Mouse (Mus musculus) midbrain, embryonic 14.5 days (tissue): Measurements from ENCODE around the gene Ptgis. TPM values are rescaled to one million over a fixed set of nuclear protein-coding genes. Genes with fewer than 3 reads are reported as not detected.
A peak's percentile ranks its signal among the peaks of the same experiment; 100 is the strongest.

Source experiments
- ATAC-seq: fragments of 200-750 bp; cut with Nextera tagmentation; 2 replicates; pipeline ENCODE4 v1.8.0; 2017; ENCODE audit warnings: moderate number of reproducible peaks, moderate library complexity; ENCODE audit not compliant: low FRiP score, low TSS enrichment
- DNase-seq: peaks from one replicate; pipeline ENCODE4 v3.0.0-alpha.2; 2015
- H3K27ac ChIP-seq: fragments of 300-500 bp; sonication (generic); replicated peaks from 2 replicates; pipeline ENCODE4 v1.5.1; 2014; ENCODE audit warnings: mild to moderate bottlenecking, low read depth, low read length, moderate library complexity
- H3K27me3 ChIP-seq: fragments of 300-500 bp; sonication (generic); 2 replicates; pipeline ENCODE4 v1.6.1; 2014; ENCODE audit warnings: low read length, control low read depth, mixed read lengths; ENCODE audit not compliant: control insufficient read depth, insufficient read depth
- H3K36me3 ChIP-seq: fragments of 300-500 bp; sonication (generic); 2 replicates; pipeline ENCODE4 v1.6.1; 2014; ENCODE audit warnings: low read length, control low read depth; ENCODE audit not compliant: control insufficient read depth, insufficient read depth
- H3K4me1 ChIP-seq: fragments of 300-500 bp; sonication (generic); 2 replicates; pipeline ENCODE4 v1.6.1; 2014; ENCODE audit warnings: mild to moderate bottlenecking, antibody characterized with exemption, low read length, control low read depth; ENCODE audit not compliant: control insufficient read depth, insufficient read depth
- H3K4me2 ChIP-seq: fragments of 300-500 bp; sonication (generic); 2 replicates; pipeline ENCODE4 v1.6.1; 2014; ENCODE audit warnings: mild to moderate bottlenecking, low read length, moderate library complexity
- H3K4me3 ChIP-seq: fragments of 300-500 bp; sonication (generic); replicated peaks from 2 replicates; pipeline ENCODE4 v1.5.1; 2014; ENCODE audit warnings: low read depth, low read length
- H3K9ac ChIP-seq: fragments of 300-500 bp; sonication (generic); replicated peaks from 2 replicates; pipeline ENCODE4 v1.6.1; 2014; ENCODE audit warnings: mild to moderate bottlenecking, low read length, moderate library complexity
- H3K9me3 ChIP-seq: fragments of 300-500 bp; sonication (generic); 2 replicates; pipeline ENCODE4 v1.6.1; 2016; ENCODE audit warnings: low read length, control low read depth, mixed read lengths; ENCODE audit not compliant: control insufficient read depth
- WGBS: fragments of 180-500 bp; shearing (Covaris S2); extraction: QIAGEN DNeasy Blood & Tissue Kit; methylation state at CpG from one replicate; pipeline ENCODE4 v1.1.7; 2014; 5-methylcytosine and 5-hydroxymethylcytosine counted together
- polyA plus RNA-seq: library from polyadenylated mRNA; unstranded; fragments of >200 nt; fragmentation: Nextera tagmentation; extraction: Ambion mirVana; gene quantifications from 2 replicates; pipeline ENCODE4 v1.2.1, GENCODE M21; 2014

The Ptgis gene
- polyA plus RNA-seq, 1 experiment from 2014 or later, result 5.3 TPM

- peaks cover 7% of the 10 kb centered on the region; the same call in 1 of the 2 replicates for H3K9me3 ChIP-seq
- H3K4me1 ChIP-seq, result no peaks in the 10 kb centered on the region
- DNase-seq (no peak), ATAC-seq (no peak)
- no peak overlapping the region for H3K4me3 ChIP-seq
- H3K36me3 ChIP-seq, result no peaks in the 10 kb centered on the region
- no peak overlapping the region for H3K9ac ChIP-seq
- H3K27me3 ChIP-seq, result no peaks in the 10 kb centered on the region
- WGBS, result 93% methylated on average over 9 of the region's 9 CpGs
- H3K27ac ChIP-seq, result no peak overlapping the region
- no peak overlapping the region for H3K4me2 ChIP-seq
Observed at GRCm38 (mm10) chr2:167163600-167163999, 76.8 kb downstream of the Ptgis start.

- Histone ChIP-seq H3K36me3 (no peaks in the 10 kb centered on the region), H3K9ac (no peak overlapping the region), H3K27me3 (no peaks in the 10 kb centered on the region), H3K4me2 (no peak overlapping the region), H3K4me1 (no peaks in the 10 kb centered on the region), H3K4me3 (no peak overlapping the region), H3K9me3 (peaks cover 7% of the 10 kb centered on the region; the same call in 1 of the 2 replicates), H3K27ac (no peak overlapping the region)
- 90% methylated on average over 10 of the region's 10 CpGs for WGBS
- DNase-seq (no peak), ATAC-seq (no peak)
Observed at GRCm38 (mm10) chr2:167163134-167163533, 77.3 kb downstream of the Ptgis start.

GRCm38 (mm10) chr2:167162516-167163021, 77.8 kb downstream of the Ptgis start:
- DNase-seq, result peak; percentile 49
- Histone ChIP-seq H3K4me3 (no peak overlapping the region), H3K36me3 (no peaks in the 10 kb centered on the region), H3K27ac (no peak overlapping the region), H3K9ac (no peak overlapping the region), H3K27me3 (no peaks in the 10 kb centered on the region), H3K4me1 (no peaks in the 10 kb centered on the region), H3K9me3 (peaks cover 7% of the 10 kb centered on the region; the same call in 1 of the 2 replicates), H3K4me2 (no peak overlapping the region)
- ATAC-seq, result no peak
- 69% methylated on average over 10 of the region's 10 CpGs for WGBS

- ATAC-seq (no peak), DNase-seq (no peak)
- Histone ChIP-seq H3K27me3 (no peaks in the 10 kb centered on the region), H3K9ac (no peak overlapping the region), H3K4me3 (no peak overlapping the region), H3K9me3 (peaks cover 7% of the 10 kb centered on the region; the same call in 1 of the 2 replicates), H3K36me3 (no peaks in the 10 kb centered on the region), H3K27ac (no peak overlapping the region), H3K4me1 (peaks cover 13% of the 10 kb centered on the region; the same call in 1 of the 2 replicates), H3K4me2 (no peak overlapping the region)
- 92% methylated on average over 4 of the region's 4 CpGs for WGBS
Observed at GRCm38 (mm10) chr2:167159721-167160120, 80.7 kb downstream of the Ptgis start.

- Histone ChIP-seq H3K4me1 (peaks cover 13% of the 10 kb centered on the region; the same call in 1 of the 2 replicates), H3K27ac (no peak overlapping the region), H3K9ac (no peak overlapping the region), H3K36me3 (no peaks in the 10 kb centered on the region), H3K27me3 (no peaks in the 10 kb centered on the region), H3K4me3 (no peak overlapping the region), H3K4me2 (no peak overlapping the region), H3K9me3 (peaks cover 7% of the 10 kb centered on the region; the same call in 1 of the 2 replicates)
- DNase-seq (no peak), ATAC-seq (no peak)
- WGBS, result 69% methylated on average over 5 of the region's 5 CpGs
Observed at GRCm38 (mm10) chr2:167158780-167159179, 81.6 kb downstream of the Ptgis start.

- WGBS, result 34% methylated on average over 9 of the region's 9 CpGs
- Histone ChIP-seq H3K27ac (0 out of 2 replicates have a peak overlapping the region, but pooled peaks have one; percentile 57), H3K4me1 (peaks cover 13% of the 10 kb centered on the region; the same call in 1 of the 2 replicates), H3K9ac (no peak overlapping the region), H3K4me3 (no peak overlapping the region), H3K4me2 (no peak overlapping the region), H3K9me3 (peaks cover 3% of the 10 kb centered on the region; the same call in 1 of the 2 replicates), H3K27me3 (no peaks in the 10 kb centered on the region), H3K36me3 (no peaks in the 10 kb centered on the region)
- DNase-seq, result no peak
- ATAC-seq, result no peak
Observed at GRCm38 (mm10) chr2:167156118-167156715, 84.2 kb downstream of the Ptgis start.

GRCm38 (mm10) chr2:167155541-167155973, 84.8 kb downstream of the Ptgis start:
- Histone ChIP-seq H3K27ac (peak overlapping the region; percentile 57; the same call in 1 of the 2 replicates), H3K4me3 (no peak overlapping the region), H3K4me1 (peaks cover 13% of the 10 kb centered on the region; the same call in 1 of the 2 replicates), H3K9me3 (no peaks in the 10 kb centered on the region), H3K27me3 (no peaks in the 10 kb centered on the region), H3K36me3 (no peaks in the 10 kb centered on the region), H3K4me2 (no peak overlapping the region), H3K9ac (peak overlapping the region; percentile 23; the same call in 1 of the 2 replicates)
- 41% methylated on average over 4 of the region's 4 CpGs for WGBS
- ATAC-seq (peak; percentile 31), DNase-seq (peak; percentile 58)

GRCm38 (mm10) chr2:167150880-167151279, 89.5 kb downstream of the Ptgis start:
- Histone ChIP-seq H3K36me3 (no peaks in the 10 kb centered on the region), H3K9me3 (no peaks in the 10 kb centered on the region), H3K27ac (no peak overlapping the region), H3K27me3 (no peaks in the 10 kb centered on the region), H3K4me2 (no peak overlapping the region), H3K4me3 (no peak overlapping the region), H3K9ac (no peak overlapping the region), H3K4me1 (peaks cover 15% of the 10 kb centered on the region)
- DNase-seq (no peak), ATAC-seq (no peak)
- 93% methylated on average over 6 of the region's 6 CpGs for WGBS

- Histone ChIP-seq H3K36me3 (no peaks in the 10 kb centered on the region), H3K27ac (no peak overlapping the region), H3K4me3 (no peak overlapping the region), H3K27me3 (no peaks in the 10 kb centered on the region), H3K9ac (no peak overlapping the region), H3K4me2 (no peak overlapping the region), H3K9me3 (no peaks in the 10 kb centered on the region), H3K4me1 (peaks cover 12% of the 10 kb centered on the region)
- no peak for DNase-seq
- no peak for ATAC-seq
- 92% methylated on average over 7 of the region's 7 CpGs for WGBS
Observed at GRCm38 (mm10) chr2:167150135-167150534, 90.3 kb downstream of the Ptgis start.
